Mouse (Mus musculus) retina, embryonic 14.5 days (tissue): Measurements from ENCODE around the gene Plxnd1.

Source experiments
- DNase-seq: peaks from one replicate; pipeline ENCODE4 v3.0.0-alpha.2; 2015; ENCODE audit warnings: low spot score

Gene Plxnd1

DNA sequence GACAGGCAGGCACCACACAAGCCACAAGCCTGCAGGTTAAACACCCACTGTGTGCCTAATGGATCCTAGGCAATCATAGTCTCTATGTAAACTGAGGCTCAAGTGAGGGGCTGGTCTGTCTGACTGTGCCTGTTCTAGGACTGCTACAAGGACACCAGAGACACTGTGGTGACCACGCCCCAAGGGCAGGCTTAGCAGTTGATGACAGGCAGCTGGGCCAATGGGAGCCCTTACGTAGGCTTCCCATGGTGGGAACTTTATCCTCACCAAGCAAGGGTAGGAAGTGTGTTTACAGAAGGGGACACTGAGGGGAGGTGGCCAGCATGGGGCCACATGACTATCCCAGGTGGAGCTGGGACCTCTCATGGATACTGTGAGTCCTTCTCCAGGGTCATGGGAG lies 4.4 kb upstream of the Plxnd1 start:
- DNase-seq: no peak

DNA sequence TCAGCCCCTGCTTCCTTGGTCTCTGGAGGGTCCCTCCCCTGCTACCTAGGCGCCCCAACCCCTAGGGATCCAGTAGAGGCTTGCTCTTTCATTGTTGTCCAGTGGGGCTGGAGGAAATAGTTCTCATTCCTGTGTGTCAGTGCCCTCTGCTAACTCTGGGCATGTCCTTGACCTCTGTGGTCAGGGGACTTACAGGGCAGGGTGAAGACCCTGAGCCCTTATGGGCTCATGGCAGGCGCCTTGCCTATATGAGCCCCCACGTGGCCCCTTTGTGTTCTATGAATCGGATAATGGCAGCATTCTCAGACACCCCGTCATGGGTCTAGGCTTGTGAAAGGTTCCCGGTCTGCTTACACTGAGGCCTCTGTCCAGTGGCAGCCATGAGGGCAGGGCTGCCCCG lies 4.0 kb upstream of the Plxnd1 start:
- no peak for DNase-seq

DNA sequence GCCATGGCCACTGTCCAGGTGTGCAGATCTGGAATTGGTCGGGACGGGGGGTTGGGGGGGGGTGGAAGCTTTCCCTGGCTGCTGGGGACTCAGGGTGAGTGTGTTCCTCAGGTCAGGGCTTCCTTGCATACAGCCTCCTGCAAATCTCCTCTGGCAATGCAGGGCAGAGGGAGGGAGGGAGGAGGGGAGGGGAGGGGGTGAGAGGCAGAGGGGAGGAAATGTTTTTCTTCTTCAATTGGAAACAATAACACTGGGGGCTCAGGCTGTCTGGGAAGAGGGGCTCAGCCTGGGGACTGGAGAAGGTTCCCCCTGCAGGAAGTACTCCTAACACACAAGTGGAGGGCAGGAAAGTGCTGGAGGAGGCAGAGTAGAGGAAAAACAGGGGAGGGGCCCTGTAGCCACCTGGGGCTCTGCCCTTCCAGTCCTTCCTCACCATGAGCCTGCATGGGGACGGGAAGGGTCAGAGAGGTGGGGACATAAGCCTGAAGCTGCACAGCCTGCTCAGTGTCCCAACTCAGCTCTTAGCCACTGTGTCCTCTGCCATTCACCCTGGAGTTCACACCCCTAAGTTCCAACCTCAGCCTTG lies 3.0 kb upstream of the Plxnd1 start:
- DNase-seq: no peak

DNA sequence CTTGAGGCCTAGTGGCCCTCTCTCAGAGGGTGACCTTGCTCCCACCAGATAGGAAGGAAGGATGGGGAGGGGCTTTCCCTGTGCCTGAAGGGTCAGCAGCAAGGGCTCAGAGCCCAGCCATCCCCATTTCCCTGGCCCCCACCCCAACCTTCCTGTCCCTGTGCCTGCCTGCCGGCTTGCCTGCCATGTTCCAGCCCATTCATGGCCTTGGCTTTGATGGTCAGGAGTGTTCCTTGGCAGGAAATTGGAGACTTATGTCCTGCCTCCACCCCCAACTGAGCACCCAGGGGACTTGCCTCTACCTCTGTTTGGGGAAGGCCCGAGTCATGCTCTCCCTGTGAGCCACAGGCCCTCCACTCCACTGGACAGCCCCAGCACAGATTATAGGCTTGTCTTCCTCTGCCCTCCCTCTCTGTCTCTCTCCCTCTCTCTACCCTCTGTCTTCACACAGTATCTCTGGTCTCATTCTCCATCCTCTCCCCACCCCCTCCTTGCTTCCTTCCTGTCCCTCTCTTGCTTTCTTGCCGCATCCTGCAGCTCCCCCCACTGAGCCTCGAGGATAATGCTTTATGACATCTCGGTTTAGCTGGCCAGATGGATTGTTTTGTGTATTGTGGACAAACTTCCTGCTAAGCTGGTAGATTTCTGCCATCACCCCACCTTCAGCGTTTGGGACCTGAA lies 1.5 kb upstream of the Plxnd1 start:
- no peak for DNase-seq

DNA sequence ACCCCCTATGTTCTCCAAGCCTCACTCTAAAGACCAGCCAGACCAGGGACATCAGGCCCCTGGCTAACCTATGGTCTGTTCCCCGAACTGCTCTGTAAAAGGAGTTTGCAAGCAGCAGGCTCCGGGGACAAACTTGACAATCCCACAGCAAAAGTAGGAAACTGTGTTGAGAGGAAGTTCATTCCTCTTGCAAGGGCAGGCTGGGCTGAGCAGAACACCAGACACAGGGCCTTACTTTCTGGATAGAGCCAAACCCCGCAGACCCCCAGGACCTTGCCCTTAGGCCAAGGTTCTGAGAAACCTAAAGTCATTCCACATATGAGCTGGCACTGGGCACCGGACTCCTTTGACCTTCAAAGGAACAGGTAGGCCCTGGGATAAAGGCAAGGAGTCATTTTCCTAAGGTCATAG lies 731 bp upstream of the Plxnd1 start:
- DNase-seq: no peak

DNA sequence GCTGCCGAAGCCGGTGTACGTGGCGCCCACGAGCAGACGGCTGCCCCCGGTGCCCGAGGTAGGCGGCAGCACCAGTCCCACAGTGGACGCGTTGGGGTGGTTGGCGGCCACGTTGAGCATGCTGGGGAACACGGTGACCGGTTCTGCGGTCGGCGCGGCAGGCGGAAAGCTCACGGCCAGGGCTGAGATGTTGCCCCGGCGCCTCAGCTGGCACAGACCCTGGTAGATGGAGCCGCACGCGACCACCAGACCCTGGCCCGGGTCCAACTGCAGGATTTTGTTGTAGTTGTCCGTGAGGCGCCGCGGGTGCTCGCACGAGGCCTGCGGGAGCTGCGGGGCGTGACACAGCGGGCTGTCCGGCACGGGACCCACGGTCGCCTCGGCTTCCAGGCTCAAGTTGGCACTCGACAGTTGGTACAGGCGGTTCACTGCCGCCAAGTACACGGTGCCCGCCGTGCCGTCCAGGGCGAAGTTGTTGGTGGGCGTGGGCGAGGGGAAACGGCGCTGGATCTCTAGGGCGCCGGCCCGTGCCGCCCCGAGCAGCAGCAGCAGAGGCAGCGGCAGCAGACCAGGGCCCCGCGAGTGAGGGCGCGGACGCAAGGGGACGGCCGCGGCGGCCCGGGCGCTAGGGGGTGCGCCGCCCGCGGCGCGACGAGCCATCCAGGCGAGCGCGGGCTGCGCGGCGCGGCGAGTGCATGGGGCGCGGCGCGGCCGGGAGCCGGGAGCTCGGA lies 494 bp downstream of the Plxnd1 start:
- no peak for DNase-seq

DNA sequence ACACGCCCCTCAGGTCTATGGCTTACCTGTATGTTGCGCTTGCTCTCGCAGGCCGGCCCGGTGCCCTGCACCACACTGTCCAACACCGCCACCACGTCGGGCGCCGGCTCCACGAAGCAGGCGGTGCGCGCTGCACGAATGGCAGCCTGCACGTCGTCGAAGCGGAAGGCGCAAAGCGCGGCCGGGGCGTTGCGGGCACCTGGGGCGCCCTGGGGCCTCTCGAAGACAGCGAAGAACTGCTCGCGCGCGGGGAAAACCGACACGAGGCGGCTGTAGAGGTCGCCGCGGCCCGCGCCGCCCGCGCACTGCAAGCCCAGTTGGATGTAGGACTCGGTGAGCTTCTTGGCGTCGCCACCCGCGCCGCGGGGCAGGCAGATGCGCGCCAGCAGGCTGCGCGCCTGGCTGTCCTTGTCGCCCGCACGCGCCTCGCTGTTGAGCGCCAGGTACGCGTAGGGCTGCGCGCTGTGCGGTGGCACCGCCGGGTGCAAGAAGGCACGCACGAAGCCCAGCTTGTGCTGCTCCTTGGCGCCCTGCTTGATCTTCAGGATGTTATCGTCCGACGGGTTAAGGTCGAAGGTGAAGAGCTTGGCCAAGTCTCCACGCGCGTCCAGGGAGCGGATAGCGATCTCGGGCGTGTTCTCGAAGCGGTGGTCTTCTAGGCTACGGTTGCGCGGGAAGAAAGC lies 1.2 kb downstream of the Plxnd1 start:
- peak; percentile 43 for DNase-seq

DNA sequence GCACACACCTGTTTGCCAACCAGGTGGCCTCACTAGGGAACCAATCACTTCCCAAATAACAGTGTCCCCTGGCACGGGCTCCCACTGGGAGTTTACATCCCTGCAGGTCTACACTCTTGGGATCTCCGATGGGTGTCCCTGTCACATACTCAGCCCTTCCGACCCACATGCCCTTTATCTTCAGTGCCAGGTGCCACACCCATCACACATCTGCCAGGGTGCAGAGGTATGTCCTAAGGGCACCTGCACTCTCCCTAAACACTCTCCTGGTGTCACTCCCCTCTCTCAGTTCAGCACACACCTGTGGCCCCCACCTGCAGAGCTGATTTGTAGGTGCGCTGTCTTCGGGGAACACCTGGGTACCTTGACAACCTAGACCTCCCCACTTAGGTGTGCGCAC lies 1.8 kb downstream of the Plxnd1 start:
- no peak for DNase-seq

DNA sequence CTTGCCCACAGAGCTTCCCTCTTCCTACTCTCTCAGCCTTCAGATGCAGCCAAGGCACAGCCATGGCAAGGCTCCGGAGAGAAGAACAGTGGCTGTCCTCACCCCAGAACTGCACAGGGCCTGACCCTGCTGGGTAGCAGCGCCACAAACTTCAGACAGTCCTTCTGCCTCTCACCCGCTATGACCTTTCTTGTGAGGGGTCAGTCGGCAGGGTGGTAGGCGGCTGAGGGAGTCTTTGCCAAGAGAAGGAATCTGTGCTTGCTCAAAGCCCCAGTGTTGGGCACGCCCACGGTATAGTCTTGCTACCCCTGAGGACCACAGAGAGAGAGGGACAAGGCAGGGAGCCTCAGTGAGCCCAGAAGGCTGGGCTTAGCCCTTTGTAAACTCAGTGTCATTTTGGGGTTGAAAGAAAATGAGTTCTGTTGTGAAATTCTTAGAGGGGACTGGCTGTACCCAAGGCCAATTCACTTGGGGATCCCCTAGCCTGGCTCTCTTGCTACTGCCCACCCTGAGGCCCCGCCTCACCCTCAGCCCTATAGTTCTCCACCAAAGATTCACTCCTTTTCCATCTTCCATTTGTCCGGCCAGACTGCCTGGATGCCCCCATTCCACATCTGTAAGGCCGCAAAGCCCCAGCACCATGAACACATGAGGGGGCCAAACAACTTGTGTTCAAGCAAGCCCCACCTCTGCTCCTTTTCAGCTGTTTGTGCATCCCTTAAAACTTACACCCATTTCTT lies 2.8 kb downstream of the Plxnd1 start:
- DNase-seq: no peak

DNA sequence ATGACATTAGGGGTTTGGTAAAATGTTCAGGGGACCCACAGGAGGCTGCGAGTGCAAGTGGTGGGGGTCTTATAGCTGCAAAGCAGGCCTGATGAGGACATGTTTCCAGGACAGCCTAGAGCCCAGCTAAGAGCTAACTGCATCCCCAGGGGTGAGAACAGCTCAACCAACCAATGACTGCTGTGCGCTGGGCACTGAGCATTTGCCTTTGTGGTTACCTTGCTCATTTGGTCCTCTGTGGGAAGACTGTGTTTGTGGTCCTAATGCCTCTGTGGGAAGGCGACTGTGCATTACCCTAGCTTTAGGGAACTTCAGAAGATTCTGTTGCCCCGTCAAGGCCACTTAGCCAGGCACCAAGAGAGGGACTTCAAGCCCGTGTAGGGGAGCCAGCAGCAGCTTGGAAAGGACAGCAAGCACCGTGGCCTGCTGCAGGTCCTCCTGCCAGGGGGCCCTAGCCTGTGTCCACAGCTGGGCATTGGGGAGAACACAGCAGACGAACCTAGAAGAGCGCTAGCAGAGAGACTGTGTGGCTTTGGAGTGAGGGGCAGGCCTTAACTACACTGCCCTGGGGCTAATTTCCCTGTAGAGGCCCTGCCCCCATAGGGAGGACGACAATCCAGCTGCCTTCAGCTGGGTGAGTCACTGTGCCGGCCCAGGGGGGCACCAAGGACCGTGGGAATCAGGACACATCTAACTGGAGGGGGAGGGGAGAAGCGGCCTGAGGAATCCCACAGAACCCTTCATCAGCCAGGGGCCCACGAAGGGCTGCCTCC lies 3.5 kb downstream of the Plxnd1 start:
- peak; percentile 79 for DNase-seq

DNA sequence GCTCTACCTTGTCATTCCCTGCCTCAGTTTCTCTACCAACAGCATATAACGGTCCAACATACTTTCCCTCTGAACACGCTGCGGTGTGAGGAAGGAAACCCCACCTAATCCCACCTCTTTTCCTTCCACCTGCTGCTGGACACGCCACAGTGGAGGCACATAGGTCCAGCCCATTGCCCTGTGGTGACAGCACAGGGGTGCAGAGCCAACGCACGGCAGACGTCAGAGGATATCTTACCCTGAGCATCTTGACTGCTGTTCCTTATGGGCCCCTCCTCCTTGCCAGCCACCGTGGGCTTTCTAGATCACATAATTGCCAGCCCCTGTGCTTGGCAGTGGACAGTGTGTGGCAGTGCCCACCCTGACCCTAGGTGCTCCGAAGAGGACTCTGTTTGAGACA lies 4.3 kb downstream of the Plxnd1 start:
- no peak for DNase-seq

DNA sequence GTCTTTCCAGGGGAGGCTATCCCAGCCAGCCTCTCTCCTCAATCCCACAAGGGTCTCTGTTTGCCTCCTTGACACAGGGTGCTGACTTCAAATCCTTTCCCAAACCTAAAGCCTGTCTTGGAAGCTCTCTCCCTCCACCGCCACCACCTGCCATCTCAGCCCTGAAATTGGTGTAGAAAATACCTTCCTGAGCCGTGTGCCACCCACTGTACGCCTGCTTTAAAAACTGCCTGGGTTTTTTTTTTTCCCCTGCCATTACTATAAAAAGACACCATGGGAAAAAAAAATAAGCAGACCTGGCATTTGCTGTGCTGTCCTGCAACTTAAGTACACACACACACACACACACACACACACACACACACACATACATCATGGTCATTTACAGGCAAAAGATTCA lies 4.7 kb downstream of the Plxnd1 start:
- DNase-seq: no peak

DNA sequence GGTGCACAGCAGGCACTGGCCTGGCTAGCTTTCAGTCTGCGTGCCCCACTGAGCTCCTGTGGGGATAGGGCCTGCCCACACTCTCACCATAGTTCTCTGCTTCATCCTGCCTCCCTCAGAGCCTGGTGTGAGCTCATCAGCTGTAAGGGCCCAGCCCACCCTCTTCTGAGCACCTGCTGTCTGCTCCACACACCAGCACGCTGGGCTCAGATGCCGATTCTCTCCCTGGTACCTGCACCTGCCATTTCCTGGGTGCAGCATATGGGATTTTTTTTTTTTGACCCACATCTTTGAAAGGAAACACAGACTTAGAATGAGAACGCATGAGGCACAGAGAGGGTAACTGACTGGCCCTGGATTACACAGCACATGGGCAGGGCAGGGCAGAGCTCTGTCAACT lies 5.2 kb downstream of the Plxnd1 start:
- DNase-seq: no peak

DNA sequence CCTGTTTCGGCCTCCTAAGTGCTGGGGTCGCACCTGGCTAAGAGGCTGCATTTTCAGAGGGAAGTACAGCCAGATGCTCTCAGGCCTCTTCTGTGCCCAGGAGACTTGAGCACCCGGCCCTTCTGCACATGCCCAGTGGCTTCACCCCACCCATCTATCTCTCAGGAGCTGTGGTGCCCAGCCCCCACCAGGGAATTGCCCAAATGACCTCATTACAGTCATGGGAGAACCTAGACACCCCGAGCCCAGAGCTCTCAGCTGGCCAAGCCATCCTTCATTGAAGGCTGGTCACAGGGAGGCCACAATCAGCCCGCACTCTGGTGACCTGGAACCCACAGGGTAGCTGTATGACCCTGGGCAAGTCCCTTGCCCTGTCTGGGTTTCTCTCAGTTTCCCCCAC lies 5.8 kb downstream of the Plxnd1 start:
- no peak for DNase-seq

DNA sequence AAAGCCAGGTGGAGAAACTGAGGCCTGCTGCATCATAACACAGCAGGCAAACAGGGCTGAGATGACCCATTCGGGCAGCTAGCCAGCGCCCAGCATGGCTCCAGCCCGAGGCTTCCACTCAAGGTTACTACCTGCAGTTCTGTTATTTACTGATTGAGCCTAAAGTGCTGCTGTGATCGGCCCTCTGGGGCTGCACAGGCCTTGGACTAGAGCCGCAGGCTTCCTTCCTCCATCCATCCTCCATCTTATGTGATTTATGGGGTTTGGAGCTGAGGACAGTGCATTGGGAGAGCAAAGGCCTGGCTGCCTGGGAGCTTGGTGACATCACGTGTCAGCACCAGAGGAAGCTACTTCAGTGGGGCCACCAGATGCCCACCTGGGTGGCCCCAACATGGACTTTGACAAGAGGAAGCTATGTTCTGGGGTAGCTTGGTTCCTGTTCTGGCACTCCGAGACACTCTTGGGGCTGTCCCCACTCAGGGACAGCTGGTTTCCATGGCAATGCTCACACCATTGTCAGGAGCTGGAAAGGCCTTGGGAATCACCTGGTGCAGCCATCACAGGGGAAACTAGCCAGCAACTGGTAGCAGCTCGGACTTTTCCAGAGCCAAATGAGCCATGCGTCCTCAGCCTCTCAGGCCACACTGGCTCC lies 7.6 kb downstream of the Plxnd1 start:
- no peak for DNase-seq

DNA sequence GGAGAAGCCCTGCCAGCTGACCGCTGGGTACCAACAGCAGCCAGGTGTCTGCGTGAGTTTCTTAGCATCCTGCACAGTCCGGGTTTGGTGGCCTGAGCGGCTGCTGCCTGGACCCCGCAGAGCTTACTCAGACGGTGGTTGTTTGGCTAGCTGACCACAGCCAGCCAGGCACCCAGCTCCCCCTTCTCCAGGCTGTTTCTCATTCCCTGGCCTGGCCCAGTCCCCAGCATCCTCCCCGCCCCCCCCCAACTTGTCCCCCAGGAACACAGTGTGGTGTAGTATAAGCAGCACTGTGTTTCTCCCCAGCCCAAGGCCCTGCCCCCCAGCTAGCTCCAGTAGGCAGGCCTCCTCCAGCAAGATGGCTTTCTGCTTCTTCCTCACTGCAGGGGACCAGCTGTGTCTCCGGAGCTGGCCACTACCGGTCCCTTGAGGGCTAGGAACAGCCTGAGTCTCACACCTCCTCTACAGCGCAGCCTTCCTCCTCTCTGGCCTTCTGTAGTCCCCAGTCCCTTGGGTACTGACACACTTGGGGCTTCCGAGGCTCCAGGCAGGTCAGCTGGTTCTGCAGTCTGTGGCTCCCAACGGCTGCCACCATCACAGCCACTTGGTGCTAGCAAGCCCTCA lies 8.2 kb downstream of the Plxnd1 start:
- no peak for DNase-seq

DNA sequence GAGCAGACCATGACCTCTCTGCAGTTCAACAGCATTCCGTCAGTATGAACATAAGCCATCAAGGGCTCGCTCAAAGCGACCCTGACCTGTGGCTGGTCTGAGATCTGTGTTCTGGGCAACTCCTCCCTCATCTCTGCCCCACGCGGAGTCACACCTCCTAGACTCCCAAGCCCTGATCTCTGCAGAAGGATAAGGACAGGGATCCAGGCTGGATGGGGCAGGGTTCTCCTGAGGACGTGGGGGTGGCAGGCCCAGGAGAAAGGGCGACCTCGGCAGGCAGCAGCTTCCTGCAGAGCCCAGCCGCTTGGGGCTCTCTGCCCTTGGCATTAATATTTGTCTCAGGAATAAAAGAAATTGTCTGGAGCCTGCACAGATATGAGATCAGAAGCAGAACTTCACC lies 9.2 kb downstream of the Plxnd1 start:
- no peak for DNase-seq

DNA sequence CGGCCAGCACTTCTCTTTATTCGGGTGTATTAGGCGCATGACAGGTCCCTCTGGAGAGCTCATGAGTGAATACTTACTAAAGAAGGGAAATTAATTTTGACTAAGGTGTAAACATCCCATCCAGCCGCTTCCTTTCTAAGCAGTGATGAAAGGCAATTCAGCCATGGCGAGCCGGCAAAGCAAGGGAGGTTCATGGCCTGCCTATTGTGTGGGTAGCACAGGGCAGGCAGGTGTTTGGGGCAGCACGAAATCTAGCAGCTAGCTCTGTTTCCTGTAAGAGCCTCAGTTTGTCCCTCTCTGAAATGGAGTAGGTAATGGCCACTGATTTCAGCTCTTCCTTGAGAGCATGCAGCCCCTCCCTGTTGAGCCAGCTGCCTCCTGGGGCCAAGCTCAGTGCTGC lies 10.2 kb downstream of the Plxnd1 start:
- peak; percentile 43 for DNase-seq

DNA sequence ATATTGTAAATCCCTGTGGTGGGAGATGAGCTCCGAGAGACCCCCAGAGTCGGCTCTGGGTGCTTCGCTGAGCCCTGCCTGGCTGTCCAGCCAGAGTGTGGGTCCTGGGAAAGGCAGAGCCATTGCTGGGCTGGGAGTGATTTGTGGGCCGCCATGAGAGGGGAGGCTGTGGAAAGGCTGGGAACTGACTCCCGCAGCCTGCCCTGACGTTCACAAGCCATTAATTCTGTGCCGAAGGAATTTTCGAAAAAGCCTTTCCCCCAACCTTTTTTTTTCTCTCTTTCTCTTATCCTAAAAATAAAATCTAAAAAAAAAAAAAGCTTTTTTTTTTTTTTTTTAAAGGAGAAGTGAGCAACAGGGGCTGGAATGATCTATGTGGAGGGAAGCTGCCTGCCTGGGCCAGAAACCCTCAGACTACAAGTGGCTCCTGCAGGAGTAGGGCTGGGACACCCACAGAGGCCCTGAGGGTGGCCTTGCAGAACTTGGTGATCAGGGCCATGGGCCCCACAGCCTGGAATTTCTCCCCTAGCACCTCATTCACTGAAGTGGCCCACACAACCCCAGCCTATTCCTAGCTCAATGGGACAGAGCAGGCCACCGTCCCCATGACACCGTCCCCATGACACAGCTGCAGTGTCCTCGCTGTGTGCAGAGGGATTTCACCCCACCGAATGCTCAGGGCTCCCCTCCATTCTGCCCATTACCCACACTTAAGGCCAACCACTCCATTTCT lies 11.3 kb downstream of the Plxnd1 start:
- DNase-seq: no peak

DNA sequence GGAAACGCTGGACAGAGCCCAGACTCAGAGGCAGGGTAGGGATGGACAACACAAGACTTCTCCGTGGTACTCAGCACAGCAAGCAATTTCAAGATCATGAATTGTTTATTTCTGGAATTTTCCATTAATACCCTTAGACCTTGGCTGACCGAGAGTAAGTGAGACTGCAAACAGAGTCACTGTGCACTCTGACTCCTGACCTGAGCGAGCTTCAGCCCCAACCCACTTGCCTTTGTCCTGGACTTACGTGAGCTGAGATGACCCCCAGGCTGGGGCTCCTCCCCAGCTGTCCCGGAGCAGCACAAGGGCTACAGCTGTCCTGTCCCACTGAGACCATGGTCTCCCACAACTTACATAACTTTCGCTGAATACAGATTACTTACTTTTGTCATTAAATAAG lies 11.9 kb downstream of the Plxnd1 start:
- DNase-seq: no peak
